In the genomic region with DNA sequence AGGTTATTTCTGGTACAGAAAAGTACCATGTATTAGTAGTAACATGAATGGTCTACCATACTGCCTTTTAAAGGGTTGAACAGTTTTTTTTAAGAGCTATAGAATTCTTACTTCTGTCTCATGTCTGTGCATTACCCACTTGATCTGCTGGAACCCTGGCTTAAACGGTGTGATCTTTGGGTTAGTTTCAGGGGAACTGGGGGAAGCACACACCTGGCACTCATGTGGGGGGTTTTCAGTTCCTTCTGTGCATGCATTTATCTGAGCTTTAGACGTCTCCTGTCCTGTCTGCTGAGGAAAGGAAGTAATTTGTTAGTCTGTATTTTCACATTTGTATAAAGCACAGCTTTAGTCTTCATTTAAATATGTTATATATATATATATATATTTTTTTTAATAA, we compare ENCODE assay signal across 18 mouse cellular contexts.
"Had no signal": no experiment of that assay in that cellular context is flagged by ENCODE, and none has a peak within 500 bp of the region (broad histone marks: within the 10 kb centered on the region; RNA-seq: fewer than 3 reads in every experiment).

No protein-coding gene starts in this region.

- H3K27ac ChIP-seq: liver, embryonic 13.5 days; liver, embryonic 15.5 days; lung, embryonic 15.5 days; macrophage; midbrain, embryonic 13.5 days; midbrain, embryonic 15.5 days; neural tube, embryonic 12.5 days had no signal

- H3K9ac ChIP-seq: liver, embryonic 13.5 days; liver, embryonic 15.5 days; liver, postnatal 0 days; lung, embryonic 15.5 days; midbrain, embryonic 13.5 days; midbrain, embryonic 15.5 days; neural tube, embryonic 12.5 days had no signal

- H3K9me3 ChIP-seq: liver, embryonic 13.5 days; liver, embryonic 15.5 days; lung, embryonic 15.5 days; megakaryocyte, embryonic 14.5 days; midbrain, embryonic 13.5 days; midbrain, embryonic 15.5 days; neural tube, embryonic 12.5 days had no signal

- H3K4me2 ChIP-seq: liver, embryonic 13.5 days; liver, embryonic 15.5 days; lung, embryonic 15.5 days; midbrain, embryonic 11.5 days; midbrain, embryonic 13.5 days; midbrain, embryonic 15.5 days; neural tube, embryonic 12.5 days had no signal

- H3K4me1 ChIP-seq: liver, embryonic 13.5 days; liver, embryonic 15.5 days; lung, embryonic 15.5 days; midbrain, embryonic 13.5 days; neural tube, embryonic 12.5 days had no signal

- H3K4me3 ChIP-seq: liver, embryonic 13.5 days; liver, embryonic 15.5 days; lung, embryonic 15.5 days; megakaryocyte, embryonic 14.5 days; midbrain, embryonic 13.5 days; midbrain, embryonic 15.5 days; neural tube, embryonic 12.5 days had no signal

- H3K27me3 ChIP-seq: liver, embryonic 13.5 days; liver, embryonic 15.5 days; lung, embryonic 15.5 days; megakaryocyte, embryonic 14.5 days; midbrain, embryonic 13.5 days; midbrain, embryonic 15.5 days; neural tube, embryonic 12.5 days had no signal

- DNase-seq: liver, embryonic 13.5 days; liver, postnatal 0 days; lung, adult 2 months; lung, postnatal 14 days; lung, postnatal 36 days; retina, postnatal 1 day; right cerebral cortex, adult 18-20 months; thymus, adult 18-20 months; thymus, postnatal 14 days; thymus, postnatal 36 days had no signal

- H3K36me3 ChIP-seq: midbrain, embryonic 13.5 days; midbrain, embryonic 15.5 days; neural tube, embryonic 12.5 days had no signal
